Mouse (Mus musculus) heart, postnatal 25 days (tissue): ENCODE data around the gene Tmod1. TPM values are rescaled to one million over a fixed set of nuclear protein-coding genes. Genes with fewer than 3 reads are reported as not detected.

Source experiments
- DNase-seq: peaks from one replicate; pipeline ENCODE4 v3.0.0; 2022; ENCODE audit warnings: low spot score
- intact Hi-C: fragments of 180-260 bp; cut with DNase I; formaldehyde crosslinking; loops from one replicate; pipeline ENCODE4 v1.15.1; 2025
- total RNA-seq, 2 experiments: library from RNA; stranded (reverse); gene quantifications; 2 replicates each; pipeline ENCODE4 v1.2.3; 2021

Gene Tmod1
- total RNA-seq, 2 experiments from 2014 or later = 279 to 317 TPM

GRCm38 (mm10) chr4:46085223-46085811 is 46.6 kb downstream of the Tmod1 start:
- DNase-seq = no peak
- intact Hi-C loops = no loop called here

DNA sequence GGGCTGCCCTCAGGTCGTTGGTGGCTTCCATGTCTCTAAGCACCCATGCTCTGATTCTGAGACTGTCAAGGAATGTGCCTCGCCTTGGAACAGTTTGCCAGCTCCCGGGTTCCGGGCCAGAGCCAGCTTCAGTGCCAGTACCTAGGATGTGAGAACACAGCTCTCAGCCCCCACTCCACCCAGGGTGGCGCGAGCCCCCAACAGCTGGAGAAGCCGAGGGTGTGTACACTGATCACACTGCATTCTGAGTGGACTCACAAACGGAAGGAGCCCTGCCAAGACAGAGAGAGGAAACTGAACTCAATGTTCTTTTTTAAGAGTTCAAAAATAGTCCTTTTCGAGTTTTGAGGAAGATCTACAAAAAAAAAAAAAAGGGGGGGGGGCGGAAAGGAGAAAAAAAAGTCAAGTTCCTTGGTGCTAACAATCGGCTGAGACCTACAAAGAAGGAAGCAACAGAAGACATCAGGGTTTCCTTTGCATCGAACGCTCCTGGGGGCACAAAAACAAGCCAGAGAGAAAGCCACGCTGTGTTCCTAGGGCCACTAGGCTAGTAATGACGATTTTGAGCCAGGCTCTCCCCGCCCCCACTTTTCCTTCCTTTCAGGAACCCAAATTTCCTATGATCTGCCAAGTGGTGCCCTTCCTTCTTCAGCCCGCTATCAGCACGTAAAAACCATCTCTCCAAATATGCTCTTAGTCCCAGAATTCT is 48.1 kb downstream of the Tmod1 start:
- intact Hi-C loops = no loop called here

DNA sequence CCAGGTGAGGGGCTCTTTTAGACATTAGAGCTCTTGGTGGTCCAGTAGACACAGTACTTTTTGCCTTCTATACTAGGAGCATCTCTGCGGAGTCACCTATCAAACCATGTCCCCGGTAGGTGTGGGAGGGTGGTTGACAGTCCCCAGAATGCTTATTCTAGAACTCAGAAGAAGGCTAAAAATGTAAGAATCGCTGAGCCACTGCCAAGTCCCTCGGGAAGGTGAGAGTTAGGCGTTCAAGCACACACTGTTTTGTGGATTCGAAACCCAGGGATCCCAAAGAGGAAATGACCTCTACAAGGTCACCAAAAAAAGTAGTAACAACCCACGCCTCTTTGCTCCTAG is 48.7 kb downstream of the Tmod1 start:
- intact Hi-C loops = no loop called here
- DNase-seq = no peak

More for the DNA sequence above, 48.1 kb downstream of the Tmod1 start:
- no peak for DNase-seq

GRCm38 (mm10) chr4:46087852-46088251 is 49.1 kb downstream of the Tmod1 start:
- DNase-seq = no peak
- intact Hi-C loops = no loop called here

DNA sequence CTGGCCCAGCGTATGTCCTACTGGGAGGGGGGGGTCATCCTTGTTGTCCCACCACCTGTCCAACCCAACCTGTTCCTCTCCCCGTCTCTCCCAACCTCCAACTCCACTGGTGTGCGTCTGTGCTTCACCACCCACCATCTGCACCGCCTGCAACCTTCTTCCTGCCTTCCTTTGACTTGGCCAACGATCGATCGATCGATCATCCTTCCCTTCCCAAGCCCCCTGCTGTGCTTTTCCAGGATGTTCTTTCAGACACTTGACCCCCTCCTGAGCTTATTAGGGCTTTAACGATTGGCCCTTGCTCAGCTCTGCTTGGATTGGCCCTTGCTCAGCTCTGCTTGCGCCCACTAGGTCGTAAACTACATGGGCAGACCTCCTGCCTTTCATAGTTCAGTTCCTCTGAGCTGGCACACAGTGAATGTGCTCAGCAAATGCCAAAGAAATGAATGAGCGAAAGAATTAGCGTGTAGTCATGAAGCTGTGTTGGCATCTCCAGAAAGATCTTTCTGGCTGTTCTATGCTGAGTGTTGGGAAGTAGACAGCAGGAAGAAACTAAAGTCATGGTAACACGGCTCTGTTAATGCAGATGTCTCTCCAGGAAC is 50.9 kb downstream of the Tmod1 start:
- DNase-seq = no peak
- intact Hi-C loops = no loop called here

DNA sequence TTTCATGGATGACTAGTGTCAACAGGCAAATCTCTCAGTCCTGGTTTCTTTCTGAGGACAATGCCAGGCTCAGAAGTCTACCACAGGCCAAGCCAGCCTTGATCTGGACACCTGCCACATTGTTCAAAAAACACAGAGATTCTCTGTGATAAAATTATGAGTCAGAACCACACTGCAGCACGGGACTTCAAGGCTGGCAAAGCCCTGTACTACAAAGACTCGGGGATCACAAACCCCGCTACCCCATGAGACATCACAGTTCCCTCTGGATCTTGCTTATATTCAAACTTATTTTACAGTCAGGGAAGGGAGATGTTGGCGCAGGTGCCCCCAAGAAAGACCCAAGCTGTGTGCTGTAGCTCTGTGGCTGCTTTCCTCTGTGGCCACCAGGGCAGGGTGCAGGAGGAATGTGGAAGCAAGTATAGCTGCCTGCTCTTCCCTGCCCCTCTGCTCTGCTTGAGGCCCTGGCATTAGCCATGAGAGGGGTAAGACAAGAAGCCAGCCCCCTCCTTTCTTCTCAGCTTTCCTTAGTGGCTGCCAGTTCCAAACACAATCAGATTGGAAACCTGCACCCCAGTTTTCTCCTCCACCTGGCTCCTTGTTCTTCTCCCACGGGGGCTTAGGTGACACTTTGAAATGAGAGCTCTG is 53.8 kb downstream of the Tmod1 start:
- intact Hi-C loops = no loop called here
- no peak for DNase-seq

DNA sequence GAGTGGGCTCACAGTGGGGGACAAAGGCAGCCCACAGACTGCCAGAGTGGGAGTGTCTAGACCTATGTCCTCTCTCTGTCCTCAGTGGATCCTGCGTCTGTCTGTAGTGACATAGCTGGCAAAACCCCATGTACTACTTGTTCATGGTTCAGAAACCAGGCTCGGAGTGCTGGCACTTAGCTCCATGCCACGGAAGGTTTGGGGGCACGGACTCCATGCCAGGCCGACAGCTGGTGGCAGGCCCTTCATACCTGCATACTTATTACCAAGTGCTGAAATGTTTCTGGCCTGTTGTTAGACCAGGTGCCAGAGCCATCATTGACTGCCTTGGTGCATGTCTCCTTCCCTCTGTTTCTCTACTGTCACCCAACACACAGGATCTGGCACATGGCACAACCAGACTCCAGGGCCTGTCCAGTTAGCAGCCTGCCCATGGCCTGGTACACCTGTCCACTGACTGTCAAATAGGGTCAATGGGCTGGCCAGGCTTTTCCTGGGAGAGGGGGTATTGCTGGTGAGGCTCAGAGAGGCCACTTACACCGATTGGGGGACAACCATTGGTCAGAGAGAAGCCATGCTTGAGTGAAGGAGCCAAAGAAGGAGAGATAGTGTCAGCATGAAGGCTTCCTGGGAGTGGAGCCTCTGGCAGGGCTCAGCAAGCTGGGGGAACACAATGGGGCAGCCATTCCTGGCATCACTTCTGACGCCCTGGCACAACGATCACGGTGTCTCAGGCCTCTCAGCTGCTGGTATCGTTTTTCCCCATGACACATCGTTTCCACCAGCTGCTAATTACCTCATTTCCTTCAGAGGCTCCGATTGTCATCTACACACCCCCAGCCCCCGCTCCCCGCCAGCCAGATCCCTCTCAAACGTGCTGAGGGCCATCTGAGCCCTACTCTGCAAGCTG is 56.4 kb downstream of the Tmod1 start:
- DNase-seq = no peak
- intact Hi-C loops = no loop called here

DNA sequence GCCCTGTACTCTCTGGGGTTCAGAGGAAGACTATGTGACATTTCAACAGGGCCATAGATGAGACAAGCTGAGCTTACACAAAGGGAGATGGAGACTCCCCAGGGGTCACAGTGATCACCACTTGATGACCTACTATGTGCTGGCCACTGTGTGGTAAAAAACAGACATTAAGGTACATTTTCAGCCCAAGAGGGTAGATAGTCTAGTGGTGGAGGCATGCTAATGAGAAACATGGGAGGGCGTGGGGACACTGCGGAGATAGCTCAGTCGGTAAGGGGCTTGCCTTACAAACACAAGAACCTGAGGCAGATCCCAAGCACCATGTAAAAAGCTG is 57.1 kb downstream of the Tmod1 start:
- no peak for DNase-seq
- intact Hi-C loops = no loop called here

DNA sequence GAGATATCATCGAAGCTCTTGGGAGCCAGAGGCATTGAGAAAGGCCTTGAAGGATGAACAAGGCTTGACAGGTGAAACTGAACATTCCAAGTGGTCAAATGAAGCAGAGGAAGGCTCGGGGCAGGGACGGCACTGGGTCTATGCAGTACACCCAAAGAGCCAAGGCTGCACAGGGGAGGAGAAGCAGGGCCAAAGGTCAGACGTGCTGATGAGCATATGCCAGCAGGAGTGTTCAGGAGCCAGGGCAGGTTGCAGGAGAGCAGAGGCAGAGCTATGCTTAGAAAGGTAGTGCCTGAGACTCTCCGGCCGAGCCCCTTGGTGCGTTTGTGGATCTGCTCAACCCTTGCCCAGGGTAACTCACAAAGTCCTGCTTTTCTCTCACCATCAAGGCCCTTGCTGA is 57.8 kb downstream of the Tmod1 start:
- no peak for DNase-seq
- intact Hi-C loops = no loop called here

GRCm38 (mm10) chr4:46097591-46097990 is 58.9 kb downstream of the Tmod1 start:
- no peak for DNase-seq
- intact Hi-C loops = no loop called here

- intact Hi-C loops = no loop called here
- no peak for DNase-seq
These were observed 60.4 kb downstream of the Tmod1 start for GRCm38 (mm10) chr4:46099132-46099531.

GRCm38 (mm10) chr4:46100539-46100938 is 61.8 kb downstream of the Tmod1 start:
- DNase-seq = no peak
- intact Hi-C loops = no loop called here

GRCm38 (mm10) chr4:46101211-46101711 is 62.5 kb downstream of the Tmod1 start:
- intact Hi-C loops = no loop called here
- no peak for DNase-seq

DNA sequence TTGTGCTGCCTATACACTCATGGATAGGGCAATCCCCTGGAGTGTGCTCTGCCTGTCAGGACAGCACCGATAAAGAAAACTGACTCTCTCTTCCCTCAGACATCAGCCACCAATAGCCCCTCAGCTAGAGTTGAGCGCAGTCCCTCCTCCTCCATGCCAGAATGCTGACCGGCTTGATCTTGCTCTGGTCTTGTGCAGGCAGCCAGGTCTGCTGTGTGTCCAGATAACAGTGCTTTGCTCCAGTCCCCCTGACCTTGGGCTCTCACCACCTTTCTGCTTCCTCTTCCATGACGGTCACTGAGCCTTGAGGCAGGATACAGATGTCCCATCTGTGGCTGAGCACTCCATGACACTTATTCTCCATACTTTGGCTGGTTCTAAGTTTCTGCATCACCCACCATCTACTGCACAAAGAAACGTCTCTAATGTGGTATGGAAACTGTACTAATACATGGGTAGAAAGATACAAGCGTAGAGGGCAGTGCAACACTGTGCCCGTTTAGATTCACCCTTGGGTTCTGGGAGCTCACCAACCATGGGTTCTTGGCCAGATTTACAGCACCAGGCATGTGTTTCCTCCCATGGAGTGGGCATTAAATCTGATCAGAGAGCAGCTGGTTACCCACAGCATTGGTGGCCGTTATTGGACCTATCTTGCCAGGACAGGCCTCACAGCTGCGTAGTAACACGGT is 63.5 kb downstream of the Tmod1 start:
- no peak for DNase-seq
- intact Hi-C loops = no loop called here

- intact Hi-C loops = loop anchor here (5.0 kb wide), 1 partner anchor 73 kb away; the partner anchor contains the start of gene Tmod1
- no peak for DNase-seq
These were observed 71.3 kb downstream of the Tmod1 start for GRCm38 (mm10) chr4:46110084-46110483.

GRCm38 (mm10) chr4:46111361-46111760 is 72.6 kb downstream of the Tmod1 start:
- DNase-seq = no peak
- intact Hi-C loops = loop anchor here (5.0 kb wide), 1 partner anchor 74 kb away; the partner anchor contains the start of gene Tmod1

GRCm38 (mm10) chr4:46115308-46115707 is 76.6 kb downstream of the Tmod1 start:
- no peak for DNase-seq
- intact Hi-C loops = no loop called here

DNA sequence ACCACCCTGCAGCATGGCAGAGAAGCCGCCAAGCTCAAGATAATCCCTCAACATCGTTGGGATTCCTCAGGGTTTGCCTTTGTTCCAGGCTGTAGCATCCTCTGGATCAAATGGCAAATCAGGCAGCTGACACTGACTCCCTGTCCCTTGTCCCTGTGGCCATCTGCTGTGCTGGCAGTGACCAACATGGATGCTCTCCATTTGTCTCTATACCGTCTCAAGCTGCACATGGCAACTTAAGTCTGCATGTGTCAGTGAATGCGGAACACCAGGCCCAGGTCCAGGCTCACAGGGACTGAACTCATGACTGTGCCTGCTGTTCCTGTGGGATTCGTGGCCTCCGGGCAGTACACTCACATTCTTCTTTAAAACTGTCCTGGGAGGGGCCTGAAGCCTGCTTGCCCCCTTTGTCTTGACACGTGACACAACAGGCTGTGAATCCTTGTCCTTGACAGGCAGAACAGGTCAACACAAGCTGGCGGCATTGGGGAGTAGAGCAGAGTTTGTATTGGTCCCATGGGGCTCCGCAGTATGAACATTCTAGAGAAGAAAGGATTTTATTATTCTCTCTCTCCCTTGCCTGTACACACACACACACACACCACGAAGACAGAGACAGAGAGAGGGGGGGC is 77.9 kb downstream of the Tmod1 start:
- DNase-seq = no peak
- intact Hi-C loops = no loop called here

DNA sequence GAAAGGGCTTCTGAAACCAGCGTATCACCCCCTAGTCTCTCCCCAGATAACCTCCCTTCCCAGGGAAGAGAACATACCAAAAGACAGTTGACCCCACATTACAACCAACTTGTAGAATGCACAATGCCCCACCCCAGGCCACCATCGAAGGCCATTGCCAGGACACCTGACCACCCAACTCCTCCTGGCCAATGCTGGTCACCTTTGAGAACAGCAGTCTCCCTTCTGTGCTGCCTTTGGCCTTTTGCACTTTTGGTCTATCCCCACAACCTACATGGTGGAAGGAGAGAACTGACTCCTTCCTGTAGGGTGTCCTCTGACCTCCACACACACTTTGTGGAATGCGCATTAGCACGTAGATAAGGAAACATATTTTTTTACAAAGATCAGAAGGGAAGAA is 78.8 kb downstream of the Tmod1 start:
- no peak for DNase-seq
- intact Hi-C loops = no loop called here
